Mouse (Mus musculus): ENCODE measurements at regions not wholly inside any gene's neighbourhood (a gene's known extent, or its start where the extent isn't known, plus 50 kb on each side); places are given as distances from the start of the nearest gene placed in this dataset.

DNA sequence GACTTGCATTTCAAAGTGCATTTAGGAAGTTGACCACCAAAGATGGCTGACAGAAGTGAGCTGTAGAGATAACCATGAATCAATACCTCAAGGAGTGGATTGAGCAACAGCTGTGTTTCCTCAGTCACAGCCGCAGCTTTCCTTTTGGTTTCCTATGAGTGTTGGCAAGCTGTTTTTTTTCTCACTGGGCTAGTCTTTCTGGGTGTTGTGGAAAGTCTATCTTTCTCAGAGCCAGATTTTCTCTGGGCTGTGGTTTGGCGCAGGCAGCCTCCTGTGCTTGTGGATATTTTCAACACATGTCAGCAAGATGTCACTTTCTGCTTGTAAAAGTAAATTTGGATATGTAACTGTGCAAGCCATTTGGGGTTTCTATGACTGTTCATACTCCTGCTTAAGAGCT, 268.6 kb upstream of the Sp4 start:
- WGBS = 33% methylated on average over 2 of the region's 2 CpGs
- Histone ChIP-seq H3K36me3 (ENCODE audit: control insufficient read depth, insufficient read depth, low read length) (no peaks in the 10 kb centered on the region), H3K27ac (replicated peaks in 1 of 2; ENCODE audit: control insufficient read depth in 1 of 2, insufficient read depth in 1 of 2, low read depth in 2 of 2, low read length in 2 of 2) (no peak overlapping the region), H3K4me3 (ENCODE audit: control insufficient read depth in 1 of 2, insufficient read depth in 1 of 2, low read depth in 1 of 2, low read length in 2 of 2) (no peak overlapping the region), H3K9me3 (ENCODE audit: control insufficient read depth, low read length) (no peaks in the 10 kb centered on the region), H3K27me3 (ENCODE audit: control insufficient read depth, insufficient read depth, low read length) (no peaks in the 10 kb centered on the region), H3K4me2 (ENCODE audit: low read length) (no peak overlapping the region), H3K9ac (ENCODE audit: low read length) (no peak overlapping the region), H3K4me1 (ENCODE audit: control insufficient read depth in 2 of 2, insufficient read depth in 2 of 2, low read length in 2 of 2) (no peaks in the 10 kb centered on the region)
- no peak for ATAC-seq (ENCODE audit: insufficient number of reproducible peaks, insufficient read depth, low FRiP score, low read depth)

DNA sequence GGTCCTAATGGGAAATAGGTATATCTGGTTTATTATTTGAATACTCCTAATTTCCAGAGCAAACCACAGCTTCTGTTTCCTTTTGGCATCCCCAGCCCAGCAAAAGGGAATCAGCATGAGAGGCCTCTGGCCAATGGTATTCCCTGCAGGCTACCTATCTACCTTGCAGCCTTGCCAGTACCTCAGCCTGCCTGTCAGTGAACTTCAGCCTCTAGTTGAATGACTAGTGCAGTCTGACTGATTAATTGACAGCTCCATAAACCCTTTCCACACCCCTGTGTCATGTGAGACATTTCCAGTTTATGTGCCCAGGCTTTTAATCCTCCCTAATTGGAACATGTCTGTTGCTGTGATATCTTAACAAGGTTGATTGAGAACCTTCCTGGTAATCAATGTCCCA, 265.4 kb upstream of the Sp4 start:
- Histone ChIP-seq H3K27ac (replicated peaks in 1 of 2; ENCODE audit: control insufficient read depth in 1 of 2, insufficient read depth in 1 of 2, low read depth in 2 of 2, low read length in 2 of 2) (no peak overlapping the region), H3K4me1 (ENCODE audit: control insufficient read depth in 2 of 2, insufficient read depth in 2 of 2, low read length in 2 of 2) (no peaks in the 10 kb centered on the region), H3K27me3 (ENCODE audit: control insufficient read depth, insufficient read depth, low read length) (no peaks in the 10 kb centered on the region), H3K9ac (ENCODE audit: low read length) (no peak overlapping the region), H3K4me3 (ENCODE audit: control insufficient read depth in 1 of 2, insufficient read depth in 1 of 2, low read depth in 1 of 2, low read length in 2 of 2) (no peak overlapping the region), H3K36me3 (ENCODE audit: control insufficient read depth, insufficient read depth, low read length) (no peaks in the 10 kb centered on the region), H3K9me3 (ENCODE audit: control insufficient read depth, low read length) (no peaks in the 10 kb centered on the region), H3K4me2 (ENCODE audit: low read length) (no peak overlapping the region)
- ATAC-seq (ENCODE audit: insufficient number of reproducible peaks, insufficient read depth, low FRiP score, low read depth) = no peak

DNA sequence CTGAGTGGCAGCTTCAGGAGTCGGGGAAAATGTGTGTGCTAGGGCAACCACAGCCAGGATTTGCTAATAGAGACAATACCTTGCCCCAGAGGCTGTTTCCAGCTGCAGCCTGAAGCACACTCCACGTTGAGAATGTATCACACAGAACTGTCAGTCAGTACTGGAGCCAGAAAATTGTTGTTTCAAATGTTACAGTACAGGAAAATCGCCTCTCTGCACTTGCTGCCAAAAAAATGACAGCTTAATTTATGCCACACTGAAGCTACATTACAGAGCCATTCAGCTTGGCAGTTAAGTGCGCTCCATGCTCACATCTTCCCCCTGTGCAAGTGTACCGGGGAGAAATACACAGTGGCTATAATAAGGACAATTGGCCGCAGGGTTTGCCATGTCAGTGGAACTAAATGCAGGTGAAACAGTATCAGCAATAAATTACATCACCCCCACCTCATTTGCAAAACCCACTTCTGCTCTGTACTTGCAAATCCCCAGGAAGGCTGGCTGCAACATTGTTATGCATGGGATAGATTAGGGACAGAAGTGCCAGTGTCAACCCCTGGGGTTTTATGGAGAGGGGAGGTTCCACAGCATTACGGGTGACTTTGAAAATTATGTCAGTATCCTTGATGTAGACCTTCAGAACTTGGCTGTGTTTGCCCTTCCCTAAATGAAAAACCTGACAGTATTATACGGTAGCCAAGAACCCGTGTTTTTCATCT, 263.3 kb upstream of the Sp4 start:
- Histone ChIP-seq H3K27ac (replicated peaks in 1 of 2; ENCODE audit: control insufficient read depth in 1 of 2, insufficient read depth in 1 of 2, low read depth in 2 of 2, low read length in 2 of 2) (no peak overlapping the region), H3K9me3 (ENCODE audit: control insufficient read depth, low read length) (no peaks in the 10 kb centered on the region), H3K27me3 (ENCODE audit: control insufficient read depth, insufficient read depth, low read length) (no peaks in the 10 kb centered on the region), H3K4me2 (ENCODE audit: low read length) (no peak overlapping the region), H3K36me3 (ENCODE audit: control insufficient read depth, insufficient read depth, low read length) (no peaks in the 10 kb centered on the region), H3K4me3 (ENCODE audit: control insufficient read depth in 1 of 2, insufficient read depth in 1 of 2, low read depth in 1 of 2, low read length in 2 of 2) (no peak overlapping the region), H3K4me1 (ENCODE audit: control insufficient read depth in 2 of 2, insufficient read depth in 2 of 2, low read length in 2 of 2) (no peaks in the 10 kb centered on the region), H3K9ac (ENCODE audit: low read length) (no peak overlapping the region)
- ATAC-seq (ENCODE audit: insufficient number of reproducible peaks, insufficient read depth, low FRiP score, low read depth) = no peak
- 38% methylated on average over 9 of the region's 9 CpGs for WGBS

DNA sequence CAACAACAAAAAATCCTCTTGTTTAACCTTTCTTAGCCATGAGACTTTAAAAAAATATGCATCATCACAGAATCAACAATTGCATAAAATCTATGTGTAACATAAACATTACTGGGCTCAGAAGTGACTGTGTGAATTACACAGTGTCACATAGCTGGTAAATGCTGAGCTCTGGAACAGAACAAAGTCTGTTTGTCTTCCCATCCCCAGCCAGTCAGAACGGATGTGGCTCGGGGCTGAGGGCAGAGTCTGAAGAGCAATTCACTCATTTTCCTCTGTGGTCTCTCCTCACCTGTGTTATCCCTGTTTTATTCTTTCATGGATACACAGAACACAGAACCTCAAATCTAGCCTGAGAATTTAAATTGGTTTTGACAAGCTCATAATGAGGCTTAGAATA, 261.0 kb upstream of the Sp4 start:
- WGBS = 71% methylated on average over 2 of the region's 2 CpGs
- ATAC-seq (ENCODE audit: insufficient number of reproducible peaks, insufficient read depth, low FRiP score, low read depth) = no peak
- H3K9ac ChIP-seq (ENCODE audit: low read length) = no peak overlapping the region

DNA sequence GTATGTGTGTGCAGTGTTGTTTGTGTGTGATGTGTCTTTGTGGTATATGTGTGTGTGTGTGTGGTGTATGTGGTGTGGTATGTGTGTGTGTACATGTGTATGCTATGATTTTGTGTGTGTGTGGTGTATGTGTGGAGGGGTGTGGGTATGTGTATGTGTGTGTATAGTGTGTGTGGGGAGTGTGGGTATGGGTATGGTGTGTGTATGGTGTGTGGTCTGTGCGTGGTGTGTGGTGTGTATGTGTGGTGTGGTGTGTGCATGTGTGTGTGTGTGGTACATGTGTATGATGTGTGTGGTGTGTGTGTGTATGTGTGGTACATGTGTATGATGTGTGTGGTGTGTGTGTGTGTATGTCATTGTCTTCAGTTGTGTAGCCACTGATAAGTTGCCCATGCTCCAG, 247.8 kb upstream of the Sp4 start:
- Histone ChIP-seq H3K9ac (ENCODE audit: low read length) (no peak overlapping the region), H3K4me1 (ENCODE audit: control insufficient read depth in 2 of 2, insufficient read depth in 2 of 2, low read length in 2 of 2) (no peaks in the 10 kb centered on the region), H3K4me2 (ENCODE audit: low read length) (no peak overlapping the region), H3K27ac (replicated peaks in 1 of 2; ENCODE audit: control insufficient read depth in 1 of 2, insufficient read depth in 1 of 2, low read depth in 2 of 2, low read length in 2 of 2) (no peak overlapping the region), H3K27me3 (ENCODE audit: control insufficient read depth, insufficient read depth, low read length) (no peaks in the 10 kb centered on the region), H3K36me3 (ENCODE audit: control insufficient read depth, insufficient read depth, low read length) (no peaks in the 10 kb centered on the region), H3K9me3 (ENCODE audit: control insufficient read depth, low read length) (no peaks in the 10 kb centered on the region), H3K4me3 (ENCODE audit: control insufficient read depth in 1 of 2, insufficient read depth in 1 of 2, low read depth in 1 of 2, low read length in 2 of 2) (no peak overlapping the region)
- 90% methylated on average over 1 of the region's 1 CpGs for WGBS
- no peak for ATAC-seq (ENCODE audit: insufficient number of reproducible peaks, insufficient read depth, low FRiP score, low read depth)

More for the DNA sequence above, 261.0 kb upstream of the Sp4 start:
- Histone ChIP-seq H3K27ac (replicated peaks in 1 of 2; ENCODE audit: control insufficient read depth in 1 of 2, insufficient read depth in 1 of 2, low read depth in 2 of 2, low read length in 2 of 2) (no peak overlapping the region), H3K4me2 (ENCODE audit: low read length) (no peak overlapping the region), H3K9me3 (ENCODE audit: control insufficient read depth, low read length) (no peaks in the 10 kb centered on the region), H3K27me3 (ENCODE audit: control insufficient read depth, insufficient read depth, low read length) (no peaks in the 10 kb centered on the region), H3K4me1 (ENCODE audit: control insufficient read depth in 2 of 2, insufficient read depth in 2 of 2, low read length in 2 of 2) (no peaks in the 10 kb centered on the region), H3K36me3 (ENCODE audit: control insufficient read depth, insufficient read depth, low read length) (no peaks in the 10 kb centered on the region), H3K4me3 (ENCODE audit: control insufficient read depth in 1 of 2, insufficient read depth in 1 of 2, low read depth in 1 of 2, low read length in 2 of 2) (no peak overlapping the region)

DNA sequence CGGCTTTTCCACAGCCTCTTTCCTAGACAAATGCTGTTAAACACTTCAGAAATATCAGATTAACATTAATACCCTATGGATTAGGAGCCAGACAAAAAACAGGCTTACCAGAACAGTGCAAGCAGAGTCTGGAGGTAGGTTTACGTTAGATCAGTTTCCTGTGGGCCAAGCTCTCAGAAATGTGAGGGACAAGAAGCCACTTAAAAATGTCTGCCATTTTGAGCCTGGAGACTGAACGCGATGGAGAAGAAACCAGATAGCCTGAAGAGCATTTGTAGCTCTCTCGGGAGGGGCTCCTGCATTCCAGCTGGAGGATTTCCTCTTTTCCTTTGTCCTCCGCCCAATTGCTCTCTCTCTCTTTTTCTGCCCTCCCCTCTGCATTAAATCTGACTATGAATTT, 239.1 kb upstream of the Sp4 start:
- Histone ChIP-seq H3K9ac (ENCODE audit: low read length) (no peak overlapping the region), H3K4me2 (ENCODE audit: low read length) (no peak overlapping the region)
- no peak for ATAC-seq (ENCODE audit: insufficient number of reproducible peaks, insufficient read depth, low FRiP score, low read depth)

DNA sequence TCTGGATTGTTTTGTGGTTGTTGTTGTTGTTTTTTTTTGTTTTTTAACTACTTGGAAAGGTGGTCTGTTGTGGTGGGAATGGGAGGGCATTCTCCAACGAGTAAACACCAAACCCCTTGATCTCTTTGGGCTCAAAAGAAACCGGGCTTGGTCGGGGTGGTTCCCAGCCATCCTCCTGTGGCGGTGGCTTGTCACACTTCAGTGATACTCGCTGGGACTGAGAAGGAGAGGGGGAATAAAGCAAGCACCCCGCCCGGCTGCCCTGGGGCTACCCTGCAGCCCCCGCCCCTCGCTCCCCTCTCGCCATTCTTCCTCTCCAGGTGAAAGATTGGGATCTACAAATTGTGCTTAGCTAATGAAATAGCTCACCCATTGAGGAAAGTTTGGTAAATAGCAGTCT, 229.3 kb upstream of the Sp4 start:
- 7% methylated on average over 10 of the region's 10 CpGs for WGBS
- Histone ChIP-seq H3K27ac (replicated peaks in 1 of 2; ENCODE audit: control insufficient read depth in 1 of 2, insufficient read depth in 1 of 2, low read depth in 2 of 2, low read length in 2 of 2) (no peak overlapping the region), H3K36me3 (ENCODE audit: control insufficient read depth, insufficient read depth, low read length) (no peaks in the 10 kb centered on the region), H3K9me3 (ENCODE audit: control insufficient read depth, low read length) (no peaks in the 10 kb centered on the region), H3K9ac (ENCODE audit: low read length) (no peak overlapping the region), H3K4me1 (ENCODE audit: control insufficient read depth in 2 of 2, insufficient read depth in 2 of 2, low read length in 2 of 2) (peaks cover 0 to 11% of the 10 kb centered on the region in 2 experiments; a peak in 2 of 4 replicates), H3K4me2 (ENCODE audit: low read length) (peak overlapping the region; percentile 73), H3K27me3 (ENCODE audit: control insufficient read depth, insufficient read depth, low read length) (peaks cover 45% of the 10 kb centered on the region), H3K4me3 (ENCODE audit: control insufficient read depth in 1 of 2, insufficient read depth in 1 of 2, low read depth in 1 of 2, low read length in 2 of 2) (peak overlapping the region in 1 of 2 experiments; percentile 37; a peak in 1 of 4 replicates)
- ATAC-seq (ENCODE audit: insufficient number of reproducible peaks, insufficient read depth, low FRiP score, low read depth) = no peak

More for the DNA sequence above, 239.1 kb upstream of the Sp4 start:
- no peaks in the 10 kb centered on the region for H3K9me3 ChIP-seq (ENCODE audit: control insufficient read depth, low read length)
- WGBS = 19% methylated on average over 6 of the region's 6 CpGs
- H3K27me3 ChIP-seq (ENCODE audit: control insufficient read depth, insufficient read depth, low read length) = 0 out of 2 replicates have a peak, but pooled peaks cover 2% of the 10 kb centered on the region
- H3K27ac ChIP-seq (replicated peaks in 1 of 2; ENCODE audit: control insufficient read depth in 1 of 2, insufficient read depth in 1 of 2, low read depth in 2 of 2, low read length in 2 of 2) = no peak overlapping the region
- H3K4me1 ChIP-seq (ENCODE audit: control insufficient read depth in 2 of 2, insufficient read depth in 2 of 2, low read length in 2 of 2) = no peaks in the 10 kb centered on the region
- no peaks in the 10 kb centered on the region for H3K36me3 ChIP-seq (ENCODE audit: control insufficient read depth, insufficient read depth, low read length)
- no peak overlapping the region for H3K4me3 ChIP-seq (ENCODE audit: control insufficient read depth in 1 of 2, insufficient read depth in 1 of 2, low read depth in 1 of 2, low read length in 2 of 2)
